Mouse (Mus musculus): ENCODE measurements around the gene Kti12.

Kti12 gene

GRCm38 (mm10) chr4:108847715-108848504, at the start of gene Kti12:
TSS of gene Kti12 (plus strand) at chr4:108847785.
- DNase-seq = peak; percentile 86 to 88

- DNase-seq = peak; percentile 50 to 82
These were observed 49.3 kb upstream of the Kti12 start for GRCm38 (mm10) chr4:108798083-108798830.

GRCm38 (mm10) chr4:108803535-108803934, 44.0 kb upstream of the Kti12 start:
- no peak for DNase-seq

GRCm38 (mm10) chr4:108811142-108811541, 36.4 kb upstream of the Kti12 start:
- DNase-seq = no peak

GRCm38 (mm10) chr4:108811550-108811949, 36.0 kb upstream of the Kti12 start:
- DNase-seq = no peak

- DNase-seq = no peak
These were observed 21.9 kb upstream of the Kti12 start for GRCm38 (mm10) chr4:108825677-108826076.

- DNase-seq = no peak
These were observed 21.5 kb upstream of the Kti12 start for GRCm38 (mm10) chr4:108826096-108826495.

- DNase-seq = no peak
These were observed 20.9 kb upstream of the Kti12 start for GRCm38 (mm10) chr4:108826643-108827042.

- DNase-seq = no peak
These were observed 16.9 kb upstream of the Kti12 start for GRCm38 (mm10) chr4:108830698-108831097.

- DNase-seq = peak; percentile 93 to 95
These were observed 14.4 kb upstream of the Kti12 start, which contains the start of gene Btf3l4 for GRCm38 (mm10) chr4:108832916-108833827. TSS of gene Btf3l4 (minus strand) at chr4:108833614.

GRCm38 (mm10) chr4:108833828-108834114, 13.8 kb upstream of the Kti12 start:
- DNase-seq = no peak

- peak; percentile 89 to 92 for DNase-seq
These were observed 13.2 kb upstream of the Kti12 start, which contains the start of gene Txndc12 for GRCm38 (mm10) chr4:108834115-108834970. TSS of gene Txndc12 (plus strand) at chr4:108834601.

- DNase-seq = no peak
These were observed 12.6 kb upstream of the Kti12 start for GRCm38 (mm10) chr4:108834971-108835311.

- no peak for DNase-seq
These were observed 12.1 kb upstream of the Kti12 start for GRCm38 (mm10) chr4:108835496-108835895.

GRCm38 (mm10) chr4:108838031-108838430, 9.6 kb upstream of the Kti12 start:
- no peak for DNase-seq

- no peak for DNase-seq
These were observed 5.5 kb upstream of the Kti12 start for GRCm38 (mm10) chr4:108841920-108842578.

- no peak for DNase-seq
These were observed 4.2 kb upstream of the Kti12 start for GRCm38 (mm10) chr4:108843336-108843735.

GRCm38 (mm10) chr4:108845824-108846569, 1.6 kb upstream of the Kti12 start:
- no peak for DNase-seq

- no peak for DNase-seq
These were observed 892 bp downstream of the Kti12 start, which contains the start of gene A730015C16Rik for GRCm38 (mm10) chr4:108848505-108848848. TSS of gene A730015C16Rik (minus strand) at chr4:108848619.

- no peak for DNase-seq
These were observed 19.2 kb downstream of the Kti12 start for GRCm38 (mm10) chr4:108866806-108867205.

Data from lung, postnatal 4 days (tissue).